Mouse (Mus musculus) frontal cortex, postnatal 14 days (tissue): ENCODE results near the gene Etv6.

Source experiments
- DNase-seq, 2 experiments: peaks; one replicate each; pipeline ENCODE4 v3.0.0; 2022; ENCODE audit warnings: low spot score in 2 of 2

Gene Etv6

DNA sequence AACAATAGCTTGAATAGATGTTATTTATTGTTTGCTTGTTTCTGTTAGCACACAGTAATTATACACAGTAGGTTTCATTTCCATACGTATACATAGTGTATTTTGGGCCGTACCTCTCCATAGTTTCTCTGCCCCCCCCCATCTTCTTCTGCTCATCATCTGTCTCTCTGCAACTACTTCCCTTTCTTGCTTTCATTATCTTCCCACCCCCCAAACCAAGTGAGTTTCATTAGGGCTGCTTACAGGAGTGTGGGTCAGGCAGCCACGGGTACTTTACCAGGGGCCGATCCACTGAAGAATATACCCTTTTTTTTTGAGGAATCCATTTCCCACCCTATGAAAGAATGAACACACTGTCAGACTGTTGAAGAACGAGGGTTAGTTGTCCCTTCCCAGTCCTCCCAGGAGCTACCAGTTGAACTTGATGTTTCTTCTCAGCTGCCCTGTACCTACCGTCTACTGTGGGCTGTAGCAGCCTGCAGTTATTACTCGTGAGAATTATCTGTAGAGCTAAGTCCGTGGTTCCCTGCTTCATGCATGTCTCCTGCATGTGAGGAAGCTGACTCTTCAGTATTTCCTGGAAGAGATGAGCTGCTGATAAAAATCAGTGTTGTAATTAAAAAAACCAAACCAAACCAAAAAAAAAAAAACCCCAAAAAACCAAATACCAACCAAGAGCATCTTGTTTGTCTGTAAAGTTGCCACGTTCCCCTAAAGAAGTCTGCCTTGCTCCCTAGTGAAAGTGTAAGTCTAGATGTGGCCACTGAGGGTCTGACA is 9.8 kb downstream of the Etv6 start:
- no peak for DNase-seq

DNA sequence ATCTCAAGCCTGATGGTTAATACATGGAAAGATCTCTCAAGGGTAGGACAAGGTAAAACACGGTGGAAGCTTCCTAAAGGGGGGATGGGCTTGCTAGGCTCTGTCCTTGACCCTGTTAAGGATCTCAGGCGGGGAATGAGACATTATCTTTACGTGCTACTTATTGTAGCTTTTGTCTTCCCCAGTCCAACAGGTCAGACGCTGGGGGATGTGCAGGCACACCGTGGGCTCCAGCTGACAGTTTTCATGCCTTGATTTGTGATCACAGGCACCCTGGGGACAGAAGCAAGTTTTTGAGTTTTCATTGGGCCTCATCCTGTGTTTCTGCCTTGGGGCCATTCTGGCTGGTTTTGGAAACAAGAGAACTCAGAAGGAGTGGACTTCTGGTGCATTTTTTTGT is 10.6 kb downstream of the Etv6 start:
- DNase-seq: no peak

DNA sequence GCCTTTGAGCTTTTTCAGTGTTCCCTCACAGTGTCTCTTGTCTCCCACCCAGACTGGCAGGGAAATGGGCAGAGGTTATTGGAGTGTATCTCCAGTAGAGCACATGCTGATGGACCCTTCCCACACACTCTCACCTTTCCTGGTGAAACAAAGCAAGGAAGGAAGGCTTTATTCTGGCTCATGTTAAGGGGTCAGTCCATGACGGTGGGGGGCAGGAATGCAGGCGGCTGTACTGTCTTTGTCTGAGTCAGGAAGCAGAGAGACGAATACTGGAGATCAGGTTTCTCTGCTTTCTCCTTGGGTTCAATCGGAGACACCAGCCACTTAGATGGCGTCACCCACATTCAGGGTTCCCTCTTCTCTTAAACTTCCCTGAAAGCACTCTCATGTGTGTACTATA is 11.7 kb downstream of the Etv6 start:
- no peak for DNase-seq

DNA sequence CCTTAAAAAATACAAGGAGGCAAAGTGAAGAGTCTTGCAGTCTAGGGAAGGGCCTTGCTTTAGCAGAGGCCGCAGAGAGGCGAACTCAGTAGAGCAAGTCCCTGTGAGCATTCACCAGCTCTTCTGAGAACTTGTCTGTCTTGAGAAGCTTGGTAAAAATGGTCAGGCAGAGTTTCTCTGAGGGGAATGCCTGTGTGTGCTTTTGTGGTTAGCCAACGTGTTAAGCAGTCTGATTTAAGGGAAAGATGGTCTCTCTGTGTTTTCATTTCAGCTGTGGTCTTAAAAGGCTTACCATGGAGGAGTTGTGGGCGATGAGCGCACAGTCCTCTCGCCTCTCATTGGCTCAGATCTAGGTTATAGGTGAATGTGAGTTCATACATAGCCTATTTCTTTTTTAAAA is 12.5 kb downstream of the Etv6 start:
- no peak for DNase-seq

DNA sequence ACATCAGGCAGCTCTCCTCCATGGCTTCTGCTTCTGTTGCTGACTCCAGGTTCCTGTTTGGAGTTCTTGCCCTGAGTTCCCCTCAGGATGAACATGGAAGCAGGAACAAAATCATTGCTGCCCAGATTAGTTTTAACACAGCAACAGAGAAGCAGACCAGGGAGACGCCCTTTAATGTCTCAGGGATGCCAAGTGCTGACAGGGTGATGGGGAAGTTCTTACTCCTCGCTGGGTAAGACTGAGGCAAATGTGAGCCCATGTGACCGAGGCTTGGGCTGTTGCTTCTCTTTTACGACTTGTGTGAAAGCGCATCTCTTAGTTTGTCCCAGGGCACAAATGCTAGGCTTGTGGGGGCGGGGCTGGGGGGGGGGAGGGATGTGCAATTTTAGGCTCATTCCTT is 13.5 kb downstream of the Etv6 start:
- DNase-seq: no peak

DNA sequence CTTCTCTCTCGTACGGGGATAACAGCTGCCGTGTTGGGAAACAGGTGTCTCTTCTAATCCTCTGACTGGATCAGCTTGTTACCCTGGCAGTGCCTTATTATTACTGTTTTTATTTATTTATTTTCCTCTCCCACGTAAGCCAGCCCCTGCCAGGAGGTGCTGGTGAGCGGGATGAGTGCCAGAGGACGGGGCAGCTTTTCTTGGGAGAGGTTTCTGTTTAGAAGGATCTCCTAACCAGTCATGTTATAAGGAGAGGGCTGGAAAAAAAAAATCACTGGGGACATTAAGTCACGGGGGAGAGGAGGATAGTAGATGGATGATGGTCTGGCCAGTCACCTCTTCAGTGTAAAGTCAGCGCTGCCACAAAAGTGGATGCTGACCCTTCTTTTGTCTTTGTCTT is 15.0 kb downstream of the Etv6 start:
- no peak for DNase-seq

DNA sequence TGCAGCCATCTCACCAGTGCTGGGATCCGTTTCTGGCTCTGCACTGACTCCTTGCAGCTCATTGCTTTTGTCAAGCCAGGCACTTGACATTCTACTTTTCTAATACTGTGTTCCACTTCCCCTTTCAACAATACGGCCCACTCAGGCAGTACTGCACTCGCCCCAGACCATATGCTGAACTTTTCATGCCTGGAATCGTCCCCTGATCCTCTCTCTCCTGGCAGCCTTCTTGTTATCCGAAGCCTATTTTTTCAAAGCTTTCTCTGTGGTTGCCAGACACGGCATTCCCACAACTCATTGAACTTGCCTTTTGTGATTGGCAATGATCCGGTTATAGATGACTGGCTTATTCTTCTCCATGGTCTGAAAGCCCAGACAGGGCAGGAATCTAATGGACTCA is 16.4 kb downstream of the Etv6 start:
- no peak for DNase-seq

DNA sequence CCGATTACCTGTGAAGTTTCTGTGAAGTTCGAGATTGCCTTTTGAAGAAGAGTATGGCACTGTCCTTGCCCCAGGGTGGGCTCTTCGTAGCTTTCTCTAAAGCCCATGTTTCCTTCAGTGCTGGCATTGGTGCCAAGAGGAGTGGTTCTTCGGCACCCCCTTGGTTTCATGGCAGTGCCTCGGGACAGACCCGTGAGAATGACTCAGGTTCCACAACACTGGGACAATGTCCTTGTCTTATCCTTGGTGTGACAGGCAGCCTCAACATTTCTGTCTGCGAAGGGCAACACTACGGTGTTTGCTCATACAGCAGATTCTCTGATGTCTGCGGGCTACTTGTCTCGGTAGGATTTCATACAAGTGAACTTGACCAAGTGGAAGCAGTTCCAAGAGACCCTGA is 17.6 kb downstream of the Etv6 start:
- DNase-seq: no peak

DNA sequence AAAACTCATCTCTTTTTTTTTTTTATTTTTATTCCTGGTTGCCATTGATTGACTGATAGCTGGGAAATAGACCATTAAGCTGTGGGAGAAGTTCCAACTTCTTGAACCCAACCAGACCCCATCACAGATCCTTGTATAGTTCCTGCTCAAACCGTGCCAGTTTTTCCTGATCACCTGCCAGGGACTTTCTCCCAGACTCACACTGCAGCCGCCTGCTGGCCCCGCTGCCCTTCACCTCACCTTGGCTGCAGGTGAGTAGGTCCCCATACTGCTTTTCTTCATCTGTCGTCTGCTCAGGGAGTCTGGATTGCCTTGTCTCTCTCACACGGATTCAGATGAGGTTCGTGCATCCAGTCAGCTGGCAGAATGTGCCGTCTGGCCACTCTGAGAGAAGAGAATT is 18.1 kb downstream of the Etv6 start:
- DNase-seq: no peak

DNA sequence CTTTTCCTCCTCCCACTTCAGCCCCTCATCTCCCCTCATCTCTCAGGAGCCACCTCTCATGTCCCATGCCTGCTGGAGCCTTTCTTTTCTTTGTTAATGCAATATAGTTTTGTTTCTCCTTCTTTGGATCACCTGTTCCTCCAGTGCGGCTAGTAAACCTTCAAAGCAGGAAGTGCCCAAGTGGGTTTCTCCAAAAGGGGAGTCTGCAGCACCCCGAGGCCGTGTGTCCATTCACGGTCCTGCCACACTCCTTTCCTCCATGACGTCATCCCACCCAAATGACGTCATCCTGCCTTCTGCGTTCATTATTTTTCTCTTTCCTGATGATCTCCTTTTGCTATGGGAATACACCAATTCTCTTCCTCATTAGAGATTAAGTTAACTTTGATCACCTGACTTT is 20.1 kb downstream of the Etv6 start:
- DNase-seq: no peak

DNA sequence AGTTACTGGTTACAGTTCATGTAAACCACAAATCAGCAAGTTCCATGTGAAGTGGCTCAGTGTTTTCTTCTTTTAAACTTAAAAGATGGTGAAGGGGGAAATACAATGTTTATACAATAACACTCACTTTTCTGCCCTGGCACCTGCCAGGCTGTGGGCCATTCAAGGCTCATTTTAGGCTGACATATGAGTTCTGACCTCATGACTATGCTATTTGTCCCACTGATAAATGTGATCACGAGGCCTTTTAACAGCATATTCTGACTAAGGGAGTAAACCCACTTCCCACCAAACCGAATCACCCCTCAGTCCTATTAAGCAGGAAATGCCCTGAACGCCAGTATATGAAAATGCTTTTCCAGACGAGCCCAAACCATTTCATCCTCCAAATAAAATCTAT is 23.0 kb downstream of the Etv6 start:
- no peak for DNase-seq

DNA sequence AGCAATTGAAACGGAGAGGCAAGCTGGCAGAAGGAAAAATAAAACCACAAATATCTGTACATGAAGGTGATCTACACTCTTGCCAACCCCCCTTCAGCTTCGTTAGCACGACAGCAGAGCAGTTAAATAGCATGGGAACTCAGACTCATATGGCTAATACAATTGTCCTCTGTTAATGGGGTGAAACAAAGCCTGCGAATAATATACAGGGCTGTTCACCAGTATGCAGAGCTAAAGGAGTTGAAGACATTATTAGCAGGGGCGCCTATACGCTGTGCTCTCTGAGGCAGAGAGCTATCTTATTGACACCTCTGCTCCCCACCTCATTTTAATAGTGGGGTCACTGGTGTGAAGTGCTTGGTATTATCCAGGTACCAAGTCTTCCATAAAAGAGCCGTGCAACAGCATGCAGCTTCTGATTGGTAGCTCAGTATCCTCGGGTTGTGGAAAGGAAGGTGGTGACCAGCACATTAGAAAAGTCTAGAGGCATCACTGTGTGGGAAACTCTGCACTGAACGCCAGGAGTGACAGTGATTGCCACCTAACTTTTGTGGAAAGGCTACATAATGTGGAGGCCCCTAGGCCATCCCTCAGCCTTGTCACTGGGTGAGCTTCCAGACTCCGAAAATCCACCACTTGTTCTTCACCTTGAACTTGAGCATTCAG is 23.5 kb downstream of the Etv6 start:
- no peak for DNase-seq

DNA sequence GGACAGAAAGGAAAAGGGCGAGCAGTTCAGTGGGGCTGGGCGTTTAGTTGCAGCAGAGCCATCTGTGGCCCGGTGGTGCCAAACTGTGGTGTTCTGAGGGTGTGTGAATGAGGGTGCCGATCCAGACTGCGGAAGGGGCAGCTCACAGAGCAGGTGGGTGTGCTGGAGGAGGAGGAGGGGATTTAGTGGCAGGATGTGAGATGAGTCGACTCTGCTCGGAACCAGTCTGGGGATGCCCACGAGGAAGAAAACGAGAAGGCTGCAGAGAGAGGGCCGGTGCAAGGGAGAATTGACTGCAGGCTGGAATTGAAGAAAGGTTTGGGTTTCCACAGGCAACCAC is 24.0 kb downstream of the Etv6 start:
- DNase-seq: no peak

DNA sequence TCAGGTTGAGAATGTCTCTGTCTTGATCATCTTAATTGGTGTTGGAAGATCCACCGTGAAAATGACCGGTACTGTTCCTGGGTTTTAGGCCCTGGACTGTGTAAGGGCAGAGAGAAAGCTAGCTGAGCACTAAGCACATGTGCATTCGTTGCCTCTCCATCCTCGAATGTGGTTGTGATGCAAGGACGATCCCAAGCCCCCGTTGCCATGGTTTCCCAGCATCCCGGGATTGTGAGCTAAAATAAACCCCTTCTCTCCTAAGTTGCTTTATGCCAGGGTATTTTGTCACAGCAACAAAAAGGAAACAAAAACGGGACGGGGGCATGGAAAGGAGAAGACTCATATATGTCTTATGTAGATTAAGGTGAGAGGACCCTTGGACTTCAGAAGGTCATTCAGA is 24.5 kb downstream of the Etv6 start:
- DNase-seq: no peak

DNA sequence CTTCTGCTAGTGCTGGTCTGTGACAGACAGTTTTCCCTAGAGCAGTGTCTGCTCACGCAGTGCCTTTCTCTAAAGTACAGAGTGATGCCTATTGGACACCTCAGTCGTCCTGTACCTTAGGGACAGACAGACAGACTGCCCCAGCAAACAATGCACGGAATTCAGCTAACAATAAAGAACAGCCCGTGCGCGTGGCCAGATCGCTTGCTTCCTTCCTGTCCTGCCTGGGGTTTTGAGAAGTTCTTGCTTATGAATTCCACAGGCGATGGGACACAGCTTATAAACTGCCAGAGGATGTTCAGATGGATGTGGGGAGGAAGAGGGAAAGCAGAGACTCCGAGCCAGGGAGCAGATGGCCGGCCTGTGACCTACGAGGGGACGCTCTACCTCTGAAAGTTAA is 25.3 kb downstream of the Etv6 start:
- DNase-seq: no peak

DNA sequence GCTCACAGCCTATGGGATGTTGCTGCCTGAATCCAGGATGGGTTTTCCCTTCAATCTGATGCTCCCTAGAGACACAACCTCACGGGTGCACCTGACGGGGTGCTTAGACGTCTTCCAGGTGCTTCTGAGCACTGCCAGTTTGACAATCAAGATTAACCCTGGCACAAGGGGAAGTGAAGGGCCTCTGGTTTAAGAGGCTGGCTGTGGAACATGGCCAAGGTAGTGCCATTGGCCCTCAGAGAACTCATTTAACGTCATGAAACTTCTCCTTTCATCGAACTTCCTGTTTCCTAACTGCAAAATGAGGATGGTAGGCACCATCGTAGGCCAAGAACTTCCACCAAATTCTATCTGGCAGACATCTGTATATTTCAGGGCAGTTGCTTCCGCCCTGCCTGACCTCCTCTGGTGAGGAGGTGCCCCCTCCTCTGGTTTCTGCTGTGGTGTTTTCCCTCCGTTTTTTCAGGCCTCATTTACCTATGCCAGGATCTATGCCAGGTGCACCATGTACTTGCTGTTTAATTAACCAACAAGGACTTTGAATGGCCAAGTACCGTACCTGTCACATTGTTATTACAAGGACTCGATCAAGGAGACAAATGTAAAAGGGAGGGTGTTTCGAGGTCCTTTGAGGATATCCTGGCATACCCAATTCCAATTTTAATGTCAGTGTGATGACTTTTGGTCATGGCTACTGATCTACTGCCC is 29.7 kb downstream of the Etv6 start:
- no peak for DNase-seq

DNA sequence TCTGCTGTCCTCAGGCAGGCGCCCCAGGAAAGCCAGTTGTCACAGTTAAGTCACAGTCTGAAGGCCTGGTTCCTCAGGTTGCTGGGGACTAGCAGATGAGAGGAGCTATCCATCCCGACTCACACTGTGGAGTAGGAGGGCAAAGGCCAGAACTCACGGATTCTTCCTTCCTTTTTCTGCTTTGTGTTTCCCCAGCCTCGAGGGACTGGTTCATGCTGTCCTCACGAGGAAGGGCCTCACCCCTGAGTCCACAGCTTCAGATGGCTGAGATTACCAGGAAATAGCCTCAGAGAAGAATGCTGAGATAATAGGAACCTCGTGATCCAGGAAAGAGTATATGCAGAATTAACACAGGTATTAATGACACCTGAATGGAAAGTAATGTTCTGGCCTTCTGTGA is 30.6 kb downstream of the Etv6 start:
- DNase-seq: no peak

DNA sequence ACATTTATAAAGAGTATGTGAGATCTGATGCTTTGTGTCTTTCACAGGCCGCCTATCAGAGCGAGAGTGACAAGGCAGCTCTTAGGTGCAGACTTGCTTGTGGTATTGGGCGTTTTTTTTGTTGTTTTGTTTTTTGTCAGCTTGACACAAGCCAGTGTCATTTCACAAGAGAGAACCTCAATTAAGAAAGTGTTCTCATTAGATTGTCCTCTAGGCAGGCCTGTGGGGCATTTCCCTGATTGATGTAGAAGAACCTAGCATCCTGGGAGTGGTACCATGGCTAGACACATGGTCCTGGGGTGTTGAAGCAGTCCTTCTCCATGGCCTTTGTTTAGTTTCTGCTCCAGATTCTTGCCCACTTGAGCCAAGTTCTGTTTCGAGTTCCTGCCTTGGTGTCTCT is 31.5 kb downstream of the Etv6 start:
- DNase-seq: no peak

DNA sequence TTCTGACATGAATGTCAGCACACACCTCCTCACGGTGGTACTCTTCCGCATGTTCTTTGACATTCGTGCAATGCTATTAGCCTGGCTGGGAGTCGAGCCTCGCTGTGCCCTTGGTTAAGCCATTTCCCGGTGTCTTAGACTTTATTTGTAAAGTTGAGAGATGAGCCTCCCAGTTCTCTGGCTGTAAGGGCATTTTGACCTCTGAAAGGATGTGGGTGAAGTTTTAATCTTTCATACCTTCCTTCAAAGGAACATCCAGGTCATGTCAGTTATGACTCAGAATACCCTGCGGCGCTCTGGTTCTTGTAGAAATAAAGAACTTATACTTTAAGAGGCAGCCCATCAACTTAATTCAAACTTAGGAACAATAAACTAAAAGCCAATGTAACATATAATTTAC is 32.0 kb downstream of the Etv6 start:
- DNase-seq: no peak

DNA sequence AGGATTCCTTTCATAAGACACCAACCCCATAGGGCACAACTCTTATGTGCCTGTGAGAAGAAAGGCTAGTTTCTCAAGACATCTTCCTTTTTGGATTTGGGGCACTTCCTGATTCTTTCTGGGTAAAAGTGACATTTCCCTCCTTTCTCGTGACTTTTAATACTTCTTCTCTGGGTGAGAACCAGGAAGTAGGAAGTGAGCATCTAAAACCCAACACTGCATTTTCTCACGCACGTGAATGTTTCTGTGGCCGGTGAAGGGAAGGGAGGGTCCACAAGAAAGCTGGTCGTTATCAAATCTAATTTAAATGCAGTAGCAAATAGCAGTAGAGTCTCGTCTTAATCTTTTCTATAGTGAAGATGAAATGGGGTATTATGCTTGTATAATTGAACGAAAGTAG is 36.9 kb downstream of the Etv6 start:
- no peak for DNase-seq

DNA sequence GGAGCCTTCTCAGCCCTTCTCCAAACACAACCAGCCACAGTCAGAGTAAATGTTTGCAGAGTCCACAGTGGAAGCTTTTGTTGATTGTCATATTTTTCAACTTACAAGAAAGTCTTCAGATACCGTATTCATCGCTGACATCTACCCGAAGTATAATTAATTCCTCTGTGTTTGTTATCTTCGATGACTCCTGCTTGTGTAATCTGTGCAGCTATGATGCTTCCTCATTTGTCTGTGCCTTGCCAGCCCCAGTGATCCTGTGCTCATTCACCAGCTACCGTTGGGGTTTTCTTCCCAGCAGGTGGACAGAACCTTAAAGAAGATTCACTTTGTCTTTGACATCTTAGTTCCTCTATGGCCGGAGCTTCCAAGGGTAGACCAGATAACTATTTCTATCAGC is 37.4 kb downstream of the Etv6 start:
- DNase-seq: no peak

DNA sequence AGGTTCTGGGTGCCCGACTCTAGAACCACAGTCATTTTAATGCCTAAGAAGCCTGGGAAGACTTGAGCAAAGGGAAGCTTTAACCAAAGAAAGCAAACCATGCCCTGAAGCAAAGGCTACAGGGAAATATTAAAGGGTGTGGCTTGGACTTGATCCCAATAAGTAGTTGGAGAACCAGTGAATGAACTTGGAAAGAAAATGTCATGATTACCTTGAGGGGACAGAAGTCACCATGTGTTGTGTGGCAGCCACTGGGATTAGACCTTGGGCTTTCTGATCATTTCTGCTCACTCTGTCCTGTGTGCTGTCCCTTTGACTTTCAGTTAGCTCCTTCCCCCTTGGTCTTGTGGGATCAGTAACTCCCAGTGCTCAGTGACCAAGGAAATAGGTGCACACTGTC is 38.9 kb downstream of the Etv6 start:
- no peak for DNase-seq

DNA sequence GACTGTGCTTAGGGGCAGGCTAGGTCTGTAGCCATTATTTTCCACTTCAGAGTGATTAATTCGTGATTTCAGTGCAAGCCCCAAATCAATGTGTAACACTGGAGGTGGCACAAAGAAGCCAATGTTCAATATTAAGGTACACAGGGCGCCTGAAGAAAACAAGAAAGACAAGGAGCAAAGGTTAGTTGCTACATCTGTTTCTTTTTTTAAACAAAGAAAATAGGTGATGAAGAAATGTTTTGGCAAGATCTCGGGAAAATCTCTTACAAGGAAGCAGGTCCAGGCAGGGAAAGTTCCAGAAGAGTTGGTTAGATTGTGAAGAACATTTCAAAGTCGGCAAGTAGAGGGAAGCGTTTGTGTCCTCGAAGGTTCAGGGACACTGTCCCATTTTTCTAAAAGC is 39.5 kb downstream of the Etv6 start:
- no peak for DNase-seq
